Mouse (Mus musculus) forebrain, embryonic 12.5 days (tissue): ENCODE measurements around the gene Agtr1a. TPM values are rescaled to one million over a fixed set of nuclear protein-coding genes. Genes with fewer than 3 reads are reported as not detected.

Source experiments
- ATAC-seq: fragments of 200-750 bp; cut with Nextera tagmentation; 2 replicates; pipeline ENCODE4 v1.8.0; 2017; ENCODE audit warnings: moderate TSS enrichment; ENCODE audit not compliant: low FRiP score
- H3K27ac ChIP-seq: fragments of 300-500 bp; sonication (generic); 2 replicates; pipeline ENCODE4 v1.5.1; 2016; ENCODE audit warnings: mild to moderate bottlenecking
- H3K27me3 ChIP-seq: fragments of 300-500 bp; sonication (generic); 2 replicates; pipeline ENCODE4 v1.6.1; 2016; ENCODE audit warnings: mild to moderate bottlenecking
- H3K36me3 ChIP-seq: fragments of 300-500 bp; sonication (generic); replicated peaks from 2 replicates; pipeline ENCODE4 v1.6.1; 2016; ENCODE audit warnings: mild to moderate bottlenecking
- H3K4me1 ChIP-seq: fragments of 300-500 bp; sonication (generic); 2 replicates; pipeline ENCODE4 v1.6.1; 2016
- H3K4me2 ChIP-seq: fragments of 300-500 bp; sonication (generic); 2 replicates; pipeline ENCODE4 v1.6.1; 2016; ENCODE audit warnings: mild to moderate bottlenecking, moderate library complexity
- H3K4me3 ChIP-seq: fragments of 300-500 bp; sonication (generic); replicated peaks from 2 replicates; pipeline ENCODE4 v1.5.1; 2016; ENCODE audit warnings: mild to moderate bottlenecking
- H3K9ac ChIP-seq: fragments of 300-500 bp; sonication (generic); 2 replicates; pipeline ENCODE4 v1.6.1; 2016; ENCODE audit warnings: mild to moderate bottlenecking
- H3K9me3 ChIP-seq: fragments of 300-500 bp; sonication (generic); 2 replicates; pipeline ENCODE4 v1.6.1; 2016
- WGBS: fragments of 180-500 bp; shearing (Covaris S2); methylation state at CpG from one replicate; pipeline ENCODE4 v1.1.7; 2016; 5-methylcytosine and 5-hydroxymethylcytosine counted together
- polyA plus RNA-seq: library from polyadenylated mRNA; unstranded; fragments of >200 nt; fragmentation: Nextera tagmentation; extraction: Ambion mirVana; gene quantifications from 2 replicates; pipeline ENCODE4 v1.2.1, GENCODE M21; 2016

The Agtr1a gene
- polyA plus RNA-seq, result 0.83 and 1.4 TPM in 2 replicates

GRCm38 (mm10) chr13:30336148-30336801 is at the start of gene Agtr1a:
Agtr1a (plus strand) TSS chr13:30336441.
- Histone ChIP-seq H3K4me3 (peak within 1 kb of the TSS; percentile 55), H3K4me2 (peak within 1 kb of the TSS; percentile 90), H3K9ac (peak within 1 kb of the TSS; percentile 63), H3K27ac (no peak within 1 kb of the TSS), H3K9me3 (no peaks in the 10 kb centered on the region), H3K4me1 (peaks cover 12% of the 10 kb centered on the region), H3K27me3 (0 out of 2 replicates have a peak, but pooled peaks cover 7% of the 10 kb centered on the region), H3K36me3 (no peaks in the 10 kb centered on the region)
- peak; percentile 94 for ATAC-seq
- 1% methylated on average over 33 of the region's 33 CpGs for WGBS

DNA sequence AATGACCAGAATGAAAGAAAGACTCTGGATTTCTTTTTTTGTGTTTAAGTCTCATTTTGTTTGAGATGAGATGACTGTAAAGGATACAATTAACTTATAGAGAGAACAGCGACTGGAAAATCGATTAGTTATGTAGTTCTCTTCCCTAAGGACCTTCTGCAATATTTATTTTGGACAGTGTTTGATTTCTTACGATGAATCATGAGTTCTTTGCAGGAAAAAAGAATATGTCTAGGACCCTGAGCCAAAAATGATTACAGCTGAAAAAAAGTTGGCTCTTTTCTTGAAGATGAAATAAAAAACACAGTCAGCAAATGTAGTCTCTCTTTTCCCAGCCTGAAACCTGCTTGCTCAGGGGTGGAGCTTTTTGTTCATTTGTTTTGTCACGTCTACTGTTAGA is 26.0 kb upstream of the Agtr1a start:
- no peak for ATAC-seq
- Histone ChIP-seq H3K27me3 (no peaks in the 10 kb centered on the region), H3K9ac (no peak overlapping the region), H3K4me3 (no peak overlapping the region), H3K4me1 (no peaks in the 10 kb centered on the region), H3K36me3 (no peaks in the 10 kb centered on the region), H3K4me2 (no peak overlapping the region), H3K27ac (no peak overlapping the region), H3K9me3 (no peaks in the 10 kb centered on the region)
- WGBS, result 84% methylated on average over 4 of the region's 4 CpGs

- Histone ChIP-seq H3K9me3 (no peaks in the 10 kb centered on the region), H3K4me2 (no peak overlapping the region), H3K9ac (no peak overlapping the region), H3K4me1 (no peaks in the 10 kb centered on the region), H3K4me3 (no peak overlapping the region), H3K36me3 (no peaks in the 10 kb centered on the region), H3K27ac (no peak overlapping the region), H3K27me3 (no peaks in the 10 kb centered on the region)
- WGBS, result 69% methylated on average over 11 of the region's 11 CpGs
- ATAC-seq, result no peak
Observed at GRCm38 (mm10) chr13:30324669-30325346, 11.4 kb upstream of the Agtr1a start.

- no peak overlapping the region for H3K27ac ChIP-seq
- 81% methylated on average over 5 of the region's 5 CpGs for WGBS
- H3K4me1 ChIP-seq, result peaks cover 5% of the 10 kb centered on the region; the same call in 1 of the 2 replicates
- no peak overlapping the region for H3K4me2 ChIP-seq
- H3K36me3 ChIP-seq, result no peaks in the 10 kb centered on the region
- H3K4me3 ChIP-seq, result no peak overlapping the region
- no peak overlapping the region for H3K9ac ChIP-seq
- ATAC-seq, result no peak
- H3K9me3 ChIP-seq, result no peaks in the 10 kb centered on the region
- H3K27me3 ChIP-seq, result no peaks in the 10 kb centered on the region
Observed at GRCm38 (mm10) chr13:30331061-30331460, 5.2 kb upstream of the Agtr1a start.

DNA sequence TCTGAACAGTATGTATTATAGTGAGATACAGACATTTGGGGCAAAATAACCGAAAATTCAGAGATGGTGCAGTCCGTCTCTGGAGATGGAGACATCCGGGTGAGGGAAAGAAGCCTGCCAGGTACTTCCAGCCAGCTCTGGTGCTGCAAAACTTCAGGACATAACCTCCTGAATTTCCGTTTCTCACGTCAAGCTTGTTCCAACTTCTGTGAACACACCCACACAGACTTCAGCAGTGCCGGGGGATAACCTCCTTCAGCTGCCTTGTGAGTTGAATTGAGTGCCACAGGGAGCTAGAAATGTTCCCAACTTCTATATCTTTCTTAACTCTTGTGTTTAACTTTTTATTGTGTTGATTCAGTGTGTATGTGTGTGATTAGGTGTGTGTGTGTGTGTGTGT is 4.4 kb upstream of the Agtr1a start:
- ATAC-seq, result no peak
- no peak overlapping the region for H3K9ac ChIP-seq
- 0 out of 2 replicates have a peak, but pooled peaks cover 2% of the 10 kb centered on the region for H3K27me3 ChIP-seq
- no peaks in the 10 kb centered on the region for H3K36me3 ChIP-seq
- H3K27ac ChIP-seq, result no peak overlapping the region
- no peaks in the 10 kb centered on the region for H3K9me3 ChIP-seq
- 81% methylated on average over 6 of the region's 6 CpGs for WGBS
- H3K4me3 ChIP-seq, result no peak overlapping the region
- peaks cover 9% of the 10 kb centered on the region for H3K4me1 ChIP-seq
- no peak overlapping the region for H3K4me2 ChIP-seq

DNA sequence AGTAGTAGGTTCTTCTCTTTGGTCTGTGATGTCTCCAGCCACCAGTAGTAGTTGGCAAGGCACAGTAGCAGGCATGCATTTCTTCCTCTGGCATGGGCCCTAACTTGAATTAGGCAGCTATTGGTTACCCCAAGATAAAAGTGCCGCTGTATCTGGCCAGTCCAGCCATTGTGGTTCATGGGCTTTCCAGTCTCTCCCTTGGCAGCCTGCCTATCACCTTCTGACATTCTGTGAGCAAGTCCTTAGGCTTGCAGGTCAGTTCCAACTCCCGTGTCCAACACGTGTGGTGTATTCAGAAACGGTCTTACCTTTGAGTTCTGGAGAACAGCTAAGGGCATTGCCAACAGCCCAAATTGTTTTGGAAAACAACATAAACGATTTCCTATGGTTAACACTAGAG is 3.7 kb upstream of the Agtr1a start:
- Histone ChIP-seq H3K27ac (no peak overlapping the region), H3K4me3 (no peak overlapping the region), H3K9ac (no peak overlapping the region), H3K4me2 (no peak overlapping the region), H3K9me3 (no peaks in the 10 kb centered on the region), H3K36me3 (no peaks in the 10 kb centered on the region), H3K4me1 (peaks cover 12% of the 10 kb centered on the region), H3K27me3 (0 out of 2 replicates have a peak, but pooled peaks cover 7% of the 10 kb centered on the region)
- 76% methylated on average over 5 of the region's 5 CpGs for WGBS
- no peak for ATAC-seq

- no peak overlapping the region for H3K9ac ChIP-seq
- no peaks in the 10 kb centered on the region for H3K36me3 ChIP-seq
- H3K4me2 ChIP-seq, result no peak overlapping the region
- H3K27me3 ChIP-seq, result 0 out of 2 replicates have a peak, but pooled peaks cover 7% of the 10 kb centered on the region
- peaks cover 12% of the 10 kb centered on the region for H3K4me1 ChIP-seq
- H3K4me3 ChIP-seq, result no peak overlapping the region
- H3K9me3 ChIP-seq, result no peaks in the 10 kb centered on the region
- WGBS, result 66% methylated on average over 3 of the region's 3 CpGs
- no peak for ATAC-seq
- H3K27ac ChIP-seq, result no peak overlapping the region
Observed at GRCm38 (mm10) chr13:30334667-30335066, 1.6 kb upstream of the Agtr1a start.

DNA sequence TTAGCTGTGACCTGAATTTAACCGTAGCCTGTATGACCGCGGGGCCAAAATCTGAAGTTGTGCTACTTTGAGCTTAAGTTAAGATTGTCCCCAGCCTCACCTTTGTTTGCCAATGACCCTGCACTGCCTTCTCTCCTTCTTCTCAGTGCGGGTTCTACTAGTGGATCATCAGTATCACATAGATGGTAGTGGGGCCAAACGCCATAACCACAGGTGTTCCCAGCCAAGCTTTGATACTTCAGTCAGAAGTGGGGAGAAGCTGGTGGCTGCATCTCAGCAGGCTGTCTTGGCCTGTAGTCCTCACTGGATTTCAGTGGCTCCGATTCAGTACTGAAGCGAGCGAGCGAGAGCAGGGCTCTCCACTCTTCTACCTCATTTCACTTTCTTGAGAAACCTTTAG is 672 bp downstream of the Agtr1a start:
- Histone ChIP-seq H3K4me1 (peaks cover 12% of the 10 kb centered on the region), H3K36me3 (no peaks in the 10 kb centered on the region), H3K9me3 (no peaks in the 10 kb centered on the region), H3K27ac (no peak overlapping the region), H3K9ac (peak overlapping the region; percentile 63; the same call in 1 of the 2 replicates), H3K27me3 (0 out of 2 replicates have a peak, but pooled peaks cover 7% of the 10 kb centered on the region), H3K4me3 (peak overlapping the region; percentile 55), H3K4me2 (peak overlapping the region; percentile 90)
- WGBS, result 25% methylated on average over 9 of the region's 9 CpGs
- ATAC-seq, result no peak

DNA sequence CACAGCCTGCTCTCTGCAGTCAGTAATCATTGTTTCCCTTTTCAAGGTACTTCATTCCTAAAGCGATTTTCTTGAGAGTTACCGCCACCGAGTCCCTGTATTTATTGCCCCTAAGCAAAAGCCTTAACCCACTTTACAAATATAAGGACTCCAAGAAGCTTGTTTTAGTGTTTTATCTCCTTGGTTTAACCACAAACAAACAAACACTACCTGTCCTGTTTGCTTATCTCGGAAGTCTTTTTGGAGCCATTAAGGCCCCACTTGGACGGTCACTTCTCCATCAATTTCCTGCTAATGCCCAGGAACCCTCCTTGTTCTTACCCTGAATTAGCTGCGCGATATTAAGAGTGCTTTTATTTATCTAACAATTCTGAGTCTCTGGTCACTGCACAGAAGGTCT is 1.4 kb downstream of the Agtr1a start:
- no peak overlapping the region for H3K4me2 ChIP-seq
- H3K9me3 ChIP-seq, result no peaks in the 10 kb centered on the region
- H3K9ac ChIP-seq, result no peak overlapping the region
- H3K4me1 ChIP-seq, result peaks cover 12% of the 10 kb centered on the region
- no peaks in the 10 kb centered on the region for H3K36me3 ChIP-seq
- 89% methylated on average over 7 of the region's 7 CpGs for WGBS
- no peak for ATAC-seq
- 0 out of 2 replicates have a peak, but pooled peaks cover 7% of the 10 kb centered on the region for H3K27me3 ChIP-seq
- H3K27ac ChIP-seq, result no peak overlapping the region
- no peak overlapping the region for H3K4me3 ChIP-seq

- no peak overlapping the region for H3K9ac ChIP-seq
- ATAC-seq, result no peak
- no peak overlapping the region for H3K4me3 ChIP-seq
- no peak overlapping the region for H3K27ac ChIP-seq
- H3K9me3 ChIP-seq, result no peaks in the 10 kb centered on the region
- 85% methylated on average over 5 of the region's 5 CpGs for WGBS
- H3K4me2 ChIP-seq, result no peak overlapping the region
- H3K36me3 ChIP-seq, result no peaks in the 10 kb centered on the region
- H3K27me3 ChIP-seq, result 0 out of 2 replicates have a peak, but pooled peaks cover 7% of the 10 kb centered on the region
- H3K4me1 ChIP-seq, result peaks cover 12% of the 10 kb centered on the region
Observed at GRCm38 (mm10) chr13:30338576-30338975, 2.3 kb downstream of the Agtr1a start.

GRCm38 (mm10) chr13:30339927-30340326 is 3.7 kb downstream of the Agtr1a start:
- Histone ChIP-seq H3K9me3 (no peaks in the 10 kb centered on the region), H3K4me2 (no peak overlapping the region), H3K27ac (no peak overlapping the region), H3K27me3 (0 out of 2 replicates have a peak, but pooled peaks cover 7% of the 10 kb centered on the region), H3K4me3 (no peak overlapping the region), H3K9ac (no peak overlapping the region), H3K4me1 (peaks cover 9% of the 10 kb centered on the region), H3K36me3 (no peaks in the 10 kb centered on the region)
- ATAC-seq, result no peak
- WGBS, result 90% methylated on average over 8 of the region's 8 CpGs

DNA sequence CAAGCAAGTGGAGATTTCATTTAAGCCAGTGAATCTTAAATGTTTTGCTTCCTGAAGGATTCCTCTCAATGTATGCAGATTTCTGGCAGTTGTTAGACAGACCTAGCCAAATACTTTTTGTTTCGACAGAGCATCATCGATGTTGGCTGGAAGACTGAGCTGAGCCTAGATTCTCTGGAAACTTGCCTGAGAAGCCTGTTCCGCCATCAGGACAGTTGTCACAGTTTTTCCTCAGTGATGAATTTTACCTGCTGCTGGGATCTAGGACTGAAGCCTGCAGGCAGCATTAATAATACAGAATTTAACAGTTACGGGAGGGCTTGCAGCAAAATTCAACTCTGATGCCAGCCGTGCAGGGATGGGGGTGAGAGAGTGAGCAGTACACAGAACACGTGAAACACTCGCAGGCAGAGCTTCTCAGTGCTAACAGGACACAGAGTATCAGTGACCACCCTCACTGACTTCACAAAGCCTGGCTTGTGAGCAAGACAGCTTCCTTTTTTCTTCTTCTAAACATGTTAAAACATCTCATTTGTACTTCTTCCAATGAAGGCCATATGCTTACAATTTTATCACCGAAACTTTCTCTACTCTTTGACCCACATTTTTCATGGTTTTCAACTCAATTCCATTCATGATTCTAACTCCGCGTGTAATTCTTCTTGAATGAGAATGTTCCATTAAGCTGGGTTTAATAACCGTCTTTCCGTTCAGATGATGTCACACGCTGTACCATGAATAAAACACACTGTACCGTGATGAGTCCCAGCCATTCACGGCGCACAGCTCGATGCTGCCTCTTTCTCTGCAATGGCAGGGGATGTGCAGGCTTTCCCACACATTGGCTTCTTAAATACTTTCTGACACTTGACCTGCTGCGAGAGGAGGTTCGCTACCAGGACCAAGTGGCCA is 6.0 kb downstream of the Agtr1a start:
- Histone ChIP-seq H3K4me3 (no peak overlapping the region), H3K4me1 (no peaks in the 10 kb centered on the region), H3K27me3 (0 out of 2 replicates have a peak, but pooled peaks cover under 1% of the 10 kb centered on the region), H3K36me3 (no peaks in the 10 kb centered on the region), H3K27ac (no peak overlapping the region), H3K4me2 (no peak overlapping the region), H3K9ac (no peak overlapping the region), H3K9me3 (no peaks in the 10 kb centered on the region)
- ATAC-seq, result no peak
- WGBS, result 85% methylated on average over 19 of the region's 19 CpGs
